Mouse (Mus musculus) brain, embryonic 14.5 days (tissue): ENCODE measurements around the gene Hectd4.

Source experiments
- CTCF ChIP-seq: fragments of 200-500 bp; IDR thresholded peaks from 2 replicates; pipeline ENCODE4 v1.5.1; 2012; ENCODE audit warnings: inconsistent platforms, mild to moderate bottlenecking, moderate library complexity, borderline replicate concordance; ENCODE audit not compliant: insufficient read depth, insufficient read length; ENCODE audit errors: extremely low read depth
- POLR2A ChIP-seq: fragments of 200-500 bp; IDR thresholded peaks from 2 replicates; pipeline ENCODE4 v1.6.1; 2012; ENCODE audit warnings: mild to moderate bottlenecking, inconsistent platforms, borderline replicate concordance; ENCODE audit not compliant: poor library complexity, insufficient read depth, insufficient read length, severe bottlenecking; ENCODE audit errors: extremely low read depth

DNA sequence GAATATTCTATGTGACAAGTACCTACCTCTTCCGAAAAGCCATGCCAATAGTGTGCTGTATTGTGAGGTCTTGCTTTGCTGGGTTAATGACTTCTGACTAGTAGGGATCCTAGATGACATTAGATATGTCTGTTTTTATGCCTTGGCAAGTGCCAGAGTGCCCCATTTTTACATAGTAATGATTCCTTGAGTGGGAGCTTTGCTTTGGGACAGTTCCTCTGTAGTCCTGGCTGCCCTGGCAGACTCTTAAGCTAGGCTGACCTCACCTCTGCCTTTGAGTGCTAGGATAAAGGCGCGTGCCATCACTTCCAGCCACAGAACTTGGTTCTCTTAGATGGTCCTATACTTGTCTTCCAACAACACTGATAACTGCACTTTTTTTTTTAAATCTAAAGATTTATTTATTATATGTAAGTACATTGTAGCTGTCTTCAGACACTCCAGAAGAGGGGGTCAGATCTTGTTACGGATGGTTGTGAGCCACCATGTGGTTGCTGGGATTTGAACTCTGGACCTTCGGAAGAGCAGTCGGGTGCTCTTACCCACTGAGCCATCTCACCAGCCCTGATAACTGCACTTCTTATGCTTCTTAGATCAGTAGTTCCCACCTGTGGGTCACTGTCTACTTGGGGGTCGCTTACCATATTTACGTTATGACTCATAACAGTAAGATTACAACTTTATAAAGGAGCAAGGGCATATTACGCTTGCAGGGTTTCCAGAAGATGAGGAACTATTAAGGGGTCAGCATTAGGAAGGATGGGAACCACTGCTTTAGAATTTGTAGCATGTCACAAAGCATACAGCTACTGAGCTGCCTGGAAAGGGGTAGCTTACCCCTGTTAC, 10.0 kb upstream of the Hectd4 start:
- no peak for TF ChIP-seq CTCF
- no peak for TF ChIP-seq POLR2A
